8 mouse cellular contexts compared by ENCODE assay signal in genomic region chr9:66917892-66918255, GRCm38 (mm10). TPM values are rescaled to one million over a fixed set of nuclear protein-coding genes. Genes with fewer than 3 reads are reported as not detected.
DNase-seq lines count a peak whose midpoint lies in the region; ATAC-seq lines count a peak whose summit lies in the region.
"Had no signal": no experiment of that assay in that cellular context is flagged by ENCODE, and none has a peak within 500 bp of the region (broad histone marks: within the 10 kb centered on the region; RNA-seq: fewer than 3 reads in every experiment).

No protein-coding gene starts in this region.

- 77% methylated on average over 1 of the region's 1 CpGs for WGBS in lung, embryonic 15.5 days
- WGBS in embryonic facial prominence, embryonic 15.5 days = 78% methylated on average over 1 of the region's 1 CpGs
- WGBS in neural tube, embryonic 14.5 days = 74% methylated on average over 1 of the region's 1 CpGs

- no peak for ATAC-seq in lung, embryonic 15.5 days (ENCODE audit: borderline replicate concordance, extremely low read depth, low FRiP score, low TSS enrichment)
- no peak for ATAC-seq in embryonic facial prominence, embryonic 15.5 days (ENCODE audit: insufficient number of reproducible peaks, low FRiP score, low TSS enrichment, low read depth)
- ATAC-seq in neural tube, embryonic 14.5 days (ENCODE audit: low read depth) = no peak

- H3K4me2 ChIP-seq in lung, embryonic 15.5 days = peak overlapping the region; percentile 85
- peak overlapping the region; percentile 78 for H3K4me2 ChIP-seq in embryonic facial prominence, embryonic 15.5 days (replicated peaks)
- peak overlapping the region; percentile 63 for H3K4me2 ChIP-seq in neural tube, embryonic 14.5 days (ENCODE audit: low read depth, low read length)

- peaks cover 51% of the 10 kb centered on the region; the same call in 1 of the 2 replicates for H3K4me1 ChIP-seq in lung, embryonic 15.5 days
- peaks cover 33% of the 10 kb centered on the region for H3K4me1 ChIP-seq in embryonic facial prominence, embryonic 15.5 days
- peaks cover 5% of the 10 kb centered on the region; the same call in 1 of the 2 replicates for H3K4me1 ChIP-seq in neural tube, embryonic 14.5 days (ENCODE audit: control insufficient read depth, insufficient read depth, low read length)

- no peaks in the 10 kb centered on the region for H3K9me3 ChIP-seq in lung, embryonic 15.5 days
- no peaks in the 10 kb centered on the region for H3K9me3 ChIP-seq in embryonic facial prominence, embryonic 15.5 days (replicated peaks)
- no peaks in the 10 kb centered on the region for H3K9me3 ChIP-seq in neural tube, embryonic 14.5 days (ENCODE audit: control insufficient read depth, low read length)

- peak overlapping the region; percentile 67; the same call in 1 of the 2 replicates for H3K4me3 ChIP-seq in lung, embryonic 15.5 days
- no peak overlapping the region for H3K4me3 ChIP-seq in embryonic facial prominence, embryonic 15.5 days (replicated peaks)
- no peak overlapping the region; the same call in 1 of the 2 replicates for H3K4me3 ChIP-seq in neural tube, embryonic 14.5 days (ENCODE audit: low read depth, low read length)

- H3K27me3 ChIP-seq in lung, embryonic 15.5 days = no peaks in the 10 kb centered on the region
- no peaks in the 10 kb centered on the region for H3K27me3 ChIP-seq in embryonic facial prominence, embryonic 15.5 days
- no peaks in the 10 kb centered on the region for H3K27me3 ChIP-seq in neural tube, embryonic 14.5 days (ENCODE audit: control insufficient read depth, insufficient read depth, low read length)

- H3K27ac ChIP-seq in lung, embryonic 15.5 days = no peak overlapping the region
- H3K27ac ChIP-seq in embryonic facial prominence, embryonic 15.5 days (replicated peaks) = no peak overlapping the region
- no peak overlapping the region for H3K27ac ChIP-seq in neural tube, embryonic 14.5 days (ENCODE audit: low read depth, low read length)

- no peak for DNase-seq in lung, postnatal 25 days (ENCODE audit: low spot score)
- peak; percentile 53 for DNase-seq in induced T-regulatory cell, adult 2 months (ENCODE audit: low read depth)
- DNase-seq in spleen, postnatal 14 days (ENCODE audit: low spot score in 2 of 2) = no peak
- DNase-seq in kidney, adult 11 months = no peak
- DNase-seq: right cerebral cortex, postnatal 25 days had no signal

- H3K36me3 ChIP-seq in lung, embryonic 15.5 days = no peaks in the 10 kb centered on the region
- no peaks in the 10 kb centered on the region for H3K36me3 ChIP-seq in embryonic facial prominence, embryonic 15.5 days
- no peaks in the 10 kb centered on the region for H3K36me3 ChIP-seq in neural tube, embryonic 14.5 days (ENCODE audit: control insufficient read depth, insufficient read depth, low read length)

- H3K9ac ChIP-seq in lung, embryonic 15.5 days = no peak overlapping the region
- H3K9ac ChIP-seq in embryonic facial prominence, embryonic 15.5 days = no peak overlapping the region
- H3K9ac ChIP-seq in neural tube, embryonic 14.5 days (replicated peaks; ENCODE audit: low read depth, low read length) = no peak overlapping the region

RNA-seq across cellular contexts. Expression of gene Rab8b, which starts 1.6 kb away (rescaled TPM):
- polyA plus RNA-seq in lung, embryonic 15.5 days (2015; fragmentation: Nextera tagmentation; extraction: Ambion mirVana) = 24.2 and 30.1 TPM in 2 replicates
- 23.8 and 24.9 TPM in 2 replicates for polyA plus RNA-seq in embryonic facial prominence, embryonic 15.5 days (2015; fragmentation: Nextera tagmentation; extraction: Ambion mirVana)
- polyA plus RNA-seq in neural tube, embryonic 14.5 days (2014; fragmentation: Nextera tagmentation; extraction: Ambion mirVana) = 35.5 and 41.1 TPM in 2 replicates

RNA-seq across cellular contexts. Expression of gene Rps27l, which starts 28.0 kb away (rescaled TPM):
- polyA plus RNA-seq in lung, embryonic 15.5 days (2015; fragmentation: Nextera tagmentation; extraction: Ambion mirVana) = 602 and 647 TPM in 2 replicates
- 616 and 650 TPM in 2 replicates for polyA plus RNA-seq in embryonic facial prominence, embryonic 15.5 days (2015; fragmentation: Nextera tagmentation; extraction: Ambion mirVana)
- 188 and 216 TPM in 2 replicates for polyA plus RNA-seq in neural tube, embryonic 14.5 days (2014; fragmentation: Nextera tagmentation; extraction: Ambion mirVana)

RNA-seq across cellular contexts. Expression of gene Lactb, which starts 57.4 kb away (rescaled TPM):
- polyA plus RNA-seq in lung, embryonic 15.5 days (2015; fragmentation: Nextera tagmentation; extraction: Ambion mirVana) = 6.7 and 7.2 TPM in 2 replicates
- polyA plus RNA-seq in embryonic facial prominence, embryonic 15.5 days (2015; fragmentation: Nextera tagmentation; extraction: Ambion mirVana) = 8.5 and 9.1 TPM in 2 replicates
- 15.0 and 19.0 TPM in 2 replicates for polyA plus RNA-seq in neural tube, embryonic 14.5 days (2014; fragmentation: Nextera tagmentation; extraction: Ambion mirVana)
